Mouse (Mus musculus) hindbrain, postnatal 0 days (tissue): ENCODE data around the gene Auts2. TPM values are rescaled to one million over a fixed set of nuclear protein-coding genes. Genes with fewer than 3 reads are reported as not detected.

Experiments used
- ATAC-seq: fragments of 200-750 bp; cut with Nextera tagmentation; 2 replicates; pipeline ENCODE4 v1.8.0; 2017; ENCODE audit warnings: mild to moderate bottlenecking, moderate TSS enrichment, moderate library complexity
- DNase-seq: peaks from one replicate; pipeline ENCODE4 v3.0.0-alpha.2; 2015; ENCODE audit warnings: low spot score
- H3K27ac ChIP-seq: fragments of 300-500 bp; sonication (generic); 2 replicates; pipeline ENCODE4 v1.5.1; 2014; ENCODE audit warnings: mild to moderate bottlenecking
- H3K27me3 ChIP-seq: fragments of 300-500 bp; sonication (generic); 2 replicates; pipeline ENCODE4 v1.6.1; 2014; ENCODE audit warnings: low read length, mixed read lengths; ENCODE audit not compliant: insufficient read depth
- H3K36me3 ChIP-seq: fragments of 300-500 bp; sonication (generic); 2 replicates; pipeline ENCODE4 v1.6.1; 2014; ENCODE audit warnings: low read length, mixed read lengths; ENCODE audit not compliant: insufficient read depth
- H3K4me1 ChIP-seq: fragments of 300-500 bp; sonication (generic); 2 replicates; pipeline ENCODE4 v1.6.1; 2014; ENCODE audit warnings: antibody characterized with exemption, low read length, mixed read lengths; ENCODE audit not compliant: insufficient read depth
- H3K4me2 ChIP-seq: fragments of 300-500 bp; sonication (generic); 2 replicates; pipeline ENCODE4 v1.6.1; 2014; ENCODE audit warnings: low read depth, mild to moderate bottlenecking, low read length, moderate library complexity, mixed read lengths
- H3K4me3 ChIP-seq: fragments of 300-500 bp; sonication (generic); 2 replicates; pipeline ENCODE4 v1.5.1; 2014; ENCODE audit warnings: low read length
- H3K9ac ChIP-seq: fragments of 300-500 bp; sonication (generic); replicated peaks from 2 replicates; pipeline ENCODE4 v1.6.1; 2014; ENCODE audit warnings: mild to moderate bottlenecking, low read length, moderate library complexity, mixed read lengths
- H3K9me3 ChIP-seq: fragments of 300-500 bp; sonication (generic); 2 replicates; pipeline ENCODE4 v1.6.1; 2016; ENCODE audit warnings: low read length, mixed read lengths
- CTCF ChIP-seq: IDR thresholded peaks from 2 replicates; pipeline ENCODE4 v1.5.1; 2016; ENCODE audit warnings: antibody characterized with exemption, control low read depth, low read depth
- WGBS: fragments of 180-500 bp; shearing (Covaris S2); extraction: QIAGEN DNeasy Blood & Tissue Kit; methylation state at CpG from one replicate; pipeline ENCODE4 v1.1.7; 2014; 5-methylcytosine and 5-hydroxymethylcytosine counted together
- polyA plus RNA-seq: library from polyadenylated mRNA; unstranded; fragments of >200 nt; fragmentation: Nextera tagmentation; extraction: Ambion mirVana; gene quantifications from 2 replicates; pipeline ENCODE4 v1.2.1, GENCODE M21; 2015
- total RNA-seq: library from RNA; depleted of rRNA; stranded (reverse); fragments of >200 nt; gene quantifications from 2 replicates; pipeline ENCODE4 v1.2.3, GENCODE M21; 2014

Auts2 gene
- total and polyA plus RNA-seq, 2 experiments from 2014 or later, result 39.3 to 54.9 TPM

DNA sequence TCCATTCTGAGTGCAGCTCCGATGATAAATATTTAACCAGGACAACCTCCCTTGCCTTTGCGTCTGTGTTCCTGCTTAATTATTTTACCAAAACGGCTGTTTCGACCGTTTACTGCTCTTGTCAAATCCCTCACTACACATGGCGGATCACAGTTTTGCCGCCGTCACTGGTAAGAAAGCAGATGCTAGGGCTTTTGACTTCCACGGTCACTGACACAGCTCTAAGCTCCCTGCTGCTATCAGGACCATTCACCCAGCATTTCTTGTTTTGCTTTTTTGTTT lies 698.7 kb downstream of the Auts2 start:
- no peak overlapping the region for H3K9ac ChIP-seq
- no peak for TF ChIP-seq CTCF
- ATAC-seq (no peak), DNase-seq (no peak)
- no peaks in the 10 kb centered on the region for H3K36me3 ChIP-seq
- peaks cover 6% of the 10 kb centered on the region; the same call in 1 of the 2 replicates for H3K4me1 ChIP-seq
- H3K4me2 ChIP-seq, result no peak overlapping the region
- H3K27ac ChIP-seq, result peak overlapping the region; percentile 32; the same call in 1 of the 2 replicates
- H3K4me3 ChIP-seq, result no peak overlapping the region
- H3K27me3 ChIP-seq, result no peaks in the 10 kb centered on the region
- WGBS, result 33% methylated on average over 9 of the region's 9 CpGs
- no peaks in the 10 kb centered on the region for H3K9me3 ChIP-seq

DNA sequence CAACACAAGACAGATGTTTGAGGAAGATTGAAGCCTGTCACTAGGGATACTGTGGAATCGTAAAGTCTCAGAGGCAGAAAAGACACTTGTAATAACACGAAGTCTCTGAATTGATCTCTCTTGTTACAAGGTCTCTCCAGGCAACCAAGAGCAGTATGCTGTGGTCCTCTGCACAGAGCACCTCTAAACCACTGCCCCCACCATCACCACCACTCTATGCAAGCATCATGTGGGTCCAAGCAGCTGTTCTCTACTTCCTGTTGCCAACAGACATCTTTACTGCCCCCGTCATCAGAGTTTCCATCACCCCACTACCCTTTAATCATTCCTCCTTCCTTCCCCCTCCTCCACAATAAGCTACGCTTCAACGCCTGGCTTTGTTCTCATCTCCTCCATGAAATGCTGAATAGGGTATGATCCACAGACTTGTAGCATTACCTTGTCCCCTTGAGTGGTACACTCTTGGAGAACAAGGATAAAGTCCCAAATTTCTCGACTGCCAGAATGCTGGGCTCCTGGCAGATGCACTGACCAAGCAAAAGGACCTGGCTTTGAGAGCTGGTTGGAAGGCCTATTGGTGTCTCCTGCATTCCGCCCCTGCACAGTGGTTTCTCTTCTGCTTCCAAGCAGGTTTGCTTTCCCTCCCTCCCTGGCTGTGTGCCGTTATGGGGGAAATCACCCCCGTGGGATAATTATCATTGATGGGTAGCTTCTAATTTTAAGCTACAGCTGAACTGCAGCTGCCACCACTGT lies 699.2 kb downstream of the Auts2 start:
- Histone ChIP-seq H3K9ac (no peak overlapping the region), H3K27me3 (no peaks in the 10 kb centered on the region), H3K27ac (peak overlapping the region; percentile 32; the same call in 1 of the 2 replicates), H3K36me3 (no peaks in the 10 kb centered on the region), H3K4me3 (no peak overlapping the region), H3K9me3 (no peaks in the 10 kb centered on the region), H3K4me2 (no peak overlapping the region), H3K4me1 (peaks cover 6% of the 10 kb centered on the region; the same call in 1 of the 2 replicates)
- 45% methylated on average over 9 of the region's 9 CpGs for WGBS
- no peak for TF ChIP-seq CTCF
- peak; percentile 56 for DNase-seq
- ATAC-seq, result no peak

DNA sequence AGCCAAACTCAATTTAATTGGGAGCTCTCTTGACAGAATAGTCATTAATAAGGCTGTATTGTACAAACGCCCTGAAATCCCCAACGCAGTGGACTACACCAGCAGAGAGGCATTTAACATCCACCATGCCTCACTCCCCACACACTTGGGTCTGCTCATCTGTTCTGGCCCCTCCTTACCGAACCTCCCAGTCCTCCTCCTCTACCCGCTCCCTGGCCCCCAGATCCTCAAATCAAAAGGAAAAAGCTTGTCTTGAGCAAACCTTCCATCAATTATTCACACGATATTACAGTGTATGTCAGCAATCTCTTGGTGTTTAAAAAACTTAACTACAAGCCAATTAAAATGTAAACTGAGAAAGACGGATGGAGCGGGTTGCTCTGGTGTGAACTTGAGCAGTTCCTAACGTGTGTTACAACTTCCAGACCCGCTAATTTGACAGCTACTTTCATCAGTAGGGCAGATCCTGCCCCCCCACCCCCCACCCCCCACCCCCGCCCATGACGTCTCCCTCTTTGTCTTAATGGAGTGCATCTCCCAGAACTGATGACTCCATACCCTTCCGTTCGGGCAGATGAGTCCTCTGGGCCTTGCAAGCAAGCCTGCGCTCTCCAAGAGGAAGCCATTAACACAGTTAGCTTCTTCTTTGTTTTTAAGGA lies 703.4 kb downstream of the Auts2 start:
- no peak overlapping the region for H3K27ac ChIP-seq
- no peak for TF ChIP-seq CTCF
- no peak overlapping the region for H3K4me3 ChIP-seq
- no peaks in the 10 kb centered on the region for H3K27me3 ChIP-seq
- H3K4me1 ChIP-seq, result peaks cover 6% of the 10 kb centered on the region; the same call in 1 of the 2 replicates
- DNase-seq (no peak), ATAC-seq (no peak)
- H3K4me2 ChIP-seq, result no peak overlapping the region
- no peaks in the 10 kb centered on the region for H3K9me3 ChIP-seq
- H3K36me3 ChIP-seq, result no peaks in the 10 kb centered on the region
- WGBS, result 75% methylated on average over 14 of the region's 14 CpGs
- H3K9ac ChIP-seq, result no peak overlapping the region

DNA sequence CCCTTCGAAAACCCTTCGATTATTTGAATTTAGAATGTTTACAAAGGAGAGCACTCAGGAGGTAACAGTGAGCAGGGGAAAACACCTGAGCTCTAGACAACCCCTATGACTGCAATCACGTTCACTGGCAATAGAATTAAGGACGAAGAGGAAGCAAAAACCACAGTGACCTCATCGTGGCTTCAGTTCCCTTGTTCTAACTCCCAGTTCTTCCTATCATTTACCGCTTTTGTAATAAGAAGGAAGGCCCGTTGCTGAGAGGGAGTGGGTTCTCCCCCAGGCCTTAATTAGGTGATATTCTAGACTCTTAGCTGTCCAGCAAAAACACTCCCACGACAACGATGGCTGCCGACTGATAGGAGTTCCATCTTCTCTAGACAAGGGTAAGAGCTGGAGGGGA lies 704.1 kb downstream of the Auts2 start:
- H3K4me3 ChIP-seq, result no peak overlapping the region
- DNase-seq (no peak), ATAC-seq (no peak)
- H3K9ac ChIP-seq, result no peak overlapping the region
- WGBS, result 79% methylated on average over 10 of the region's 10 CpGs
- no peak overlapping the region for H3K4me2 ChIP-seq
- no peaks in the 10 kb centered on the region for H3K9me3 ChIP-seq
- TF ChIP-seq CTCF, result no peak
- no peaks in the 10 kb centered on the region for H3K27me3 ChIP-seq
- peaks cover 3% of the 10 kb centered on the region; the same call in 1 of the 2 replicates for H3K4me1 ChIP-seq
- no peaks in the 10 kb centered on the region for H3K36me3 ChIP-seq
- H3K27ac ChIP-seq, result no peak overlapping the region

DNA sequence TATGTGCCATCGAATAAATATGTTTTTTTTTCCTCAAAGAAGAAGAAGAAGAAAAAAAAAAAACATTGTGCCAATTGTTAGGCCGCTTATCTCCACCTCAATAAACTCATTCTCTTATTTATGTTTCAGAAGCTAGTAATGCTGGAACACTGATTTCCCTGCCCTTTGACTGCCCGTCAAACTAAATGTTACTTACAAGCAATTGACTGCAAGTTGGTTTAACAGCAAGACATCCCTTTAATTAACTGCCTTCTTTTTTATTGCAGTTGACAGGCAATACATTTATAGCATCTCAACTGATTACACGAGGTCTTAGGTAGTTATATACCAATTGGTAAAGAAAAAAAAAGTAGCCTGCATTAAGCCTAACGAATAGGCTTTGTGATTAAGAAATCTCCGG lies 705.1 kb downstream of the Auts2 start:
- DNase-seq (no peak), ATAC-seq (no peak)
- no peaks in the 10 kb centered on the region for H3K27me3 ChIP-seq
- H3K4me2 ChIP-seq, result no peak overlapping the region
- no peak overlapping the region for H3K27ac ChIP-seq
- no peak overlapping the region for H3K9ac ChIP-seq
- H3K36me3 ChIP-seq, result no peaks in the 10 kb centered on the region
- no peak overlapping the region for H3K4me3 ChIP-seq
- no peaks in the 10 kb centered on the region for H3K9me3 ChIP-seq
- H3K4me1 ChIP-seq, result peaks cover 4% of the 10 kb centered on the region; the same call in 1 of the 2 replicates
- WGBS, result 51% methylated on average over 6 of the region's 6 CpGs
- no peak for TF ChIP-seq CTCF

DNA sequence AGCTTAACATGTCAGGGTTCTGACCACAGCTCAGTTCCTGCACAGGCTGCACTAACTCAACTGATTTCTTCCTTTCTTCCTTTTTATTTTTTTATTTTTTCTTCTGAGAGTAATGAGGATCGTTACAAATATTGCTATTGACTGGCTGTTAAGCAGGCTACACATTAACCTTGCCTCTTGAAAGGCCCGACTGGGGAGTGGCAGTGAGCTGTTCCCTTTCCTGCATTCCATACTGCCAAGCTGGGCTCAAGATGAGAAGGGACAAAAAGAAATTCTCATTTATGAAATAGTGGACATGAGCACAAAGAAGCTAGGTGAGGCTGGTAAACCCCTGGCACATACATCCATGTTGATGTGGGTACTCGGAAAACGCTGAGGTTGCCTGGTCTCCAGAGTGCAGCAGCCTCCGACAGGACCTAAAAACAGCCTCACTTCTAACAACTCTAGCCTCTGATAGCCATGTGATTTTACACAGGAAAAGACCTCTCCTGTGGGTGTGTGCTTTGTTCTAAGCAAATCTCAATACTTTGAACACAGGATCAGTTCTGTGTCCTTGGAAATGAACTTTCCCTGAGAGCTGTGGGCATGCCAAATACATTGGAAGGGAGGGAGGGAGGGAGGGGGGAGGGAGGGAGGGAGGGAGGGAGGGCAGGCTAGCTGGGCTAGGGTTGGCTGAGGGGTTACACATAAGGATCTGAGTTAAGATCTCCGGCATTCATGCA lies 707.0 kb downstream of the Auts2 start:
- Histone ChIP-seq H3K4me1 (peaks cover 4% of the 10 kb centered on the region; the same call in 1 of the 2 replicates), H3K36me3 (no peaks in the 10 kb centered on the region), H3K27me3 (no peaks in the 10 kb centered on the region), H3K27ac (no peak overlapping the region), H3K9ac (no peak overlapping the region), H3K9me3 (no peaks in the 10 kb centered on the region), H3K4me3 (no peak overlapping the region), H3K4me2 (no peak overlapping the region)
- ATAC-seq (no peak), DNase-seq (no peak)
- 78% methylated on average over 6 of the region's 6 CpGs for WGBS
- TF ChIP-seq CTCF, result no peak
